Mouse (Mus musculus) thymus, adult 2 months (tissue): ENCODE results near the gene Meis1. TPM values are rescaled to one million over a fixed set of nuclear protein-coding genes. Genes with fewer than 3 reads are reported as not detected.

ENCODE experiments used
- DNase-seq: peaks from one replicate; pipeline ENCODE4 v3.0.0; 2021
- H3K27ac ChIP-seq: fragments of 200-500 bp; 2 replicates; pipeline ENCODE4 v1.5.1; 2012; ENCODE audit warnings: low read length, control low read depth; ENCODE audit not compliant: control insufficient read depth, insufficient read depth
- H3K27me3 ChIP-seq: fragments of 200-500 bp; 2 replicates; pipeline ENCODE4 v1.6.1; 2012; ENCODE audit warnings: mild to moderate bottlenecking, low read length, moderate library complexity, mixed read lengths; ENCODE audit not compliant: control insufficient read depth, insufficient read depth
- H3K36me3 ChIP-seq: fragments of 200-500 bp; 2 replicates; pipeline ENCODE4 v1.6.1; 2012; ENCODE audit warnings: mild to moderate bottlenecking, low read length, moderate library complexity; ENCODE audit not compliant: control insufficient read depth, insufficient read depth
- H3K4me1 ChIP-seq: fragments of 200-500 bp; replicated peaks from 2 replicates; pipeline ENCODE4 v1.6.1; 2012; ENCODE audit warnings: low read length; ENCODE audit not compliant: control insufficient read depth, insufficient read depth
- H3K4me3 ChIP-seq: fragments of 200-500 bp; 2 replicates; pipeline ENCODE4 v1.5.1; 2012; ENCODE audit warnings: mild to moderate bottlenecking, low read length, control low read depth, moderate library complexity; ENCODE audit not compliant: control insufficient read depth, insufficient read depth
- CTCF ChIP-seq: fragments of 200-500 bp; IDR thresholded peaks from 2 replicates; pipeline ENCODE4 v1.5.1; 2012; ENCODE audit warnings: mild to moderate bottlenecking, control low read depth, low read length, moderate library complexity, borderline replicate concordance; ENCODE audit not compliant: control insufficient read depth, poor library complexity, insufficient read depth; ENCODE audit errors: extremely low read depth
- POLR2A ChIP-seq: fragments of 200-500 bp; IDR thresholded peaks from 2 replicates; pipeline ENCODE4 v1.6.1; 2012; ENCODE audit warnings: mild to moderate bottlenecking, low read length, control low read depth, moderate library complexity; ENCODE audit not compliant: control insufficient read depth, poor library complexity, insufficient read depth; ENCODE audit errors: extremely low read depth
- WGBS: fragments of 180-500 bp; shearing (Covaris S2); methylation state at CpG from one replicate; pipeline ENCODE4 v1.1.7; 2018; 5-methylcytosine and 5-hydroxymethylcytosine counted together
- polyA plus RNA-seq: library from polyadenylated mRNA; depleted of rRNA; stranded (reverse); fragments of >200 nt; gene quantifications from 2 replicates; pipeline ENCODE4 v1.2.3, GENCODE M21; 2012

Meis1 gene
- polyA plus RNA-seq, 1 experiment, result 6.6 TPM

- H3K4me3 ChIP-seq, result no peak overlapping the region
- no peak for DNase-seq
- no peak overlapping the region for H3K27ac ChIP-seq
- TF ChIP-seq POLR2A (no peak), CTCF (no peak)
- peaks cover 10% of the 10 kb centered on the region; the same call in 1 of the 2 replicates for H3K27me3 ChIP-seq
- no peaks in the 10 kb centered on the region for H3K4me1 ChIP-seq
- H3K36me3 ChIP-seq, result no peaks in the 10 kb centered on the region
- 69% methylated on average over 9 of the region's 9 CpGs for WGBS
Observed at GRCm38 (mm10) chr11:19011108-19011805, 7.5 kb downstream of the Meis1 start.

DNA sequence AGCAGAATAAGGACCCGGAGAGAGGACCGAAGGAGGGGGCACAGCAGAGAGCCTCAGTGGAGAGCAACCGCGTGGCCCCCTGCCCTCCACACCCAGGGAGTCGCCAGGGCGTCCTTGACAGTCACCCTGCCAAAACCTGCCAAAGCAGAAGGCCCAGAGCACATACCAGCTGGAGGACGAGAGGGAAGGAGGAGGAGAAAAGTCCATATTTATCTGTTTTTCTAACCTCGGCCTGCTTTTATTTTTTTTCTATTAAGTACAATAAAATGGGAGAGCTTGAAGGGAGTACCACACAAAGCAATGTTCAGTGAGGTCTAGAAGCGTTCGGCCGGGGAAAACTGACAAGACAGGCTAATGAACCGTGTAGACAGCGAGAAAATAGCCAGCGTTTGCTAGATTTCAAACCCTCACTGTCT, 8.4 kb downstream of the Meis1 start:
- H3K27me3 ChIP-seq, result peaks cover 4% of the 10 kb centered on the region; the same call in 1 of the 2 replicates
- TF ChIP-seq POLR2A (no peak), CTCF (no peak)
- no peaks in the 10 kb centered on the region for H3K4me1 ChIP-seq
- H3K36me3 ChIP-seq, result no peaks in the 10 kb centered on the region
- WGBS, result 74% methylated on average over 14 of the region's 14 CpGs
- no peak overlapping the region for H3K27ac ChIP-seq
- no peak for DNase-seq
- H3K4me3 ChIP-seq, result no peak overlapping the region

DNA sequence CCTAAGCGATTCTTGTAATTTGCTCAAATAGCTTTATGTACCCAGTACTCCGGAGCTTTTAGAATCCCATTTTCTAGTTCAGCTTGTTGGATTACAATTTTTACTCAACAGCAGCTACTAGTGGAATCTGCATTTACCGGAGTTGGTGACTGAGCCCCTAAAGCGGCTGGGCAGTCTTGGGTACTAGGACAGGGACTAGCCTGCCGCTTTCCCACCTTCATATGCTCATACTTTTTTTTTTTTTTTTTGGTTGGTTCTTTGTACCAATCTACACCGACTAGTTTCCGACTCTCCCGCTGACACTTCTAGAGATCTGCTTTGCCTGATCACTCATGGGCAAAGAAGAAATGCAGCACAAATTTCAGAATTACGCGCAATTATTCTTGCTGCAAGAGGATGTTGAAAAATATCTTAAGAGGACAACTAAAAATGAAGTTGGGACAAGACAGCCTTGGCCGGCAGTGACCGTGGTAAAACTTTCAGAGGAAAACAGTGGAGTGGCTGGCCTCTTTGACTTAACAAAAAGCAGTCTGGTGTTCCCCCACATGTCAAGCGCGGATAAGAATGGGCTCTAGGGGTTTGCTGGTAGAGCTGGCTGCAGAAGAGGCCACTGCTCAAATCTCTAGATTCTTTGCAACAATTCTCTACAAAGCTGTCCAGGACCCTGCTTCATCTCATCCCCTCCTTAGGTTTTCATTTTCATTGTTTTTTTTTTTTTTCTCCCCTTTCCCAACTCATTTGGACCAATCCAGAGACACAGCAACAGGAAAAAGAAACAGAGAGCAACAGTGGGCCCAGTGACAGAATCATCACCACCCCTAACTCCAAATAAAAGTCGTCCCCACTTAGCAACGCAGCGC, 9.0 kb downstream of the Meis1 start:
- Histone ChIP-seq H3K36me3 (no peaks in the 10 kb centered on the region), H3K4me3 (no peak overlapping the region), H3K4me1 (no peaks in the 10 kb centered on the region), H3K27ac (no peak overlapping the region), H3K27me3 (peaks cover 4% of the 10 kb centered on the region; the same call in 1 of the 2 replicates)
- 80% methylated on average over 17 of the region's 17 CpGs for WGBS
- DNase-seq, result no peak
- TF ChIP-seq POLR2A (no peak), CTCF (no peak)

DNA sequence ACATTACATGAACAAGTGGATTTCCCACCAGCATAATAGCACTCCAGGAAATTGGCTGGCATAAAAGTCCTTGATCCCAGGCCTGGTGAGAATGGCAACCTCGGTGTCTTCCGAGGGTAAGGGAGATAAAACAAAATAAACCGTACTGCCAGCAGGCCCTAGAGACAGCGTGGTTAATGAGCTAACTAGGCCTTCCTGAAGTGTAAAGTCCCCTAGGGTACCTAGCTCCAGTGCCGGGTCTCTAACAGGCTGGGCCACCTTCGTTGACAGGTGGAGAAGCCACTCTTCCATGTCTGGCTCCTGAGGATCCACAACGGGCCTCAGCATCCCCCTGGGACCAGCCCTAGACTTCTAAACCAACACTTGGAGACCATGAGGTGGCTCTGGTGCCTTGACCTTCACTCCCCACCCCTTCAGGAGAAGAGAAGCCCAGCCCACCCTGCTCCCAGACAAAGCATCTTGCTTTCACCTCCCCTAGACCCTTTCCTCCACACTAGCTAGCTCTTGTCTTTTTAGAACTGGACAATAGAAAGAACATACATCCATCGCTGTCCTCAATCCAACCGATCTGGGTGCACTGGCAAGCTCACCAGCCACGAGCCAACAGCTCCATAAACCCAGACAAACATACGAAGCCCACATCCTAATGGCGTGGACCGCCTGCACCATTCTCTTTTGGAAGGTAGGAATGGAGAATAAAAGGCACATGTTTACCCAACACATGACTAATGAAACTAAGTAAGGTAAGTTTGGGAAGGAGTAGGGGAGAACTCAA, 10.0 kb downstream of the Meis1 start:
- 82% methylated on average over 13 of the region's 13 CpGs for WGBS
- Histone ChIP-seq H3K4me1 (no peaks in the 10 kb centered on the region), H3K27me3 (no peaks in the 10 kb centered on the region), H3K4me3 (no peak overlapping the region), H3K27ac (no peak overlapping the region), H3K36me3 (no peaks in the 10 kb centered on the region)
- DNase-seq, result no peak
- TF ChIP-seq CTCF (no peak), POLR2A (no peak)

DNA sequence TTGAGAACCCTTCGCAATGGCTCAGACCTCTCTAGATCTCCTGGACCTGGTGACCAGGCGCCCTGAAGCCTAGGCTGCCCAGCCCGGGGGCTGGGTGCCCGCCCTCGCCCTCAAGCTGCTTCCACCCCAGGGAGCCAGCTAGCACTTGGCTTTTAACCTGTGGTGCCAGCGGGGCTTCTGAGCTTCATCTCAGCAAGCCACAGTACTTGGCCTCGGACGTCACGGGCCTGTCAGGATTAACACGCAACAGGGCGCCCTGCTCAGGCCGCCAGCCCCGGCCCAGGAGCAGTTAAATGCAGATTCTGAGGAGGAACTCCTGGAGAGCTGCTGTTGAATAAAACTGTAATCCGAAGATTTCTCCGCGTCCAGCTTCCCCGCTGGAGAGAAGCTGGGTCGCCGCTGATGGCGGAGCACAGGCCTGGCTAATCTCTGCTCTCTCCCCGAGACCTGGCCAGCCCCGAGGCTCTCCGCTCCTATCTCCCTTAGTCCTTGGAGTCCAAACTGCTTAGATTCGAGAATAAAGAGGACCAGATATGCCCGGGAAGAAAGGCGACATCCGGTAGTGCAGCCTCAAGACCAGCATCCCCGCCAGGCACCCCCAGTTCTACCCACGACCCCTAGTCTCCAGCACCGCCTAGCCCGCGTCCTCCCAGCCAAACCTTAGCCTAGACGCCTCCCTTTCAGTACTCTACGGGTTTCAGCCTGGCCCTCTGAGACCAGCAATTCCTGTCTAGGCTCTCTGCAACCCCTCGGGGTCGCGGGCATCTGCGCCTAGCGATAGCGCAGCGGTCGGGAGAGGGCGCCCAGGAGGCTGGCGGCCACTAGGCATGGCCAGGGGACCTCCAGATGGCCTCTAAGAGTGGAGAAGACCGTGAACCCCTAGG, 11.0 kb downstream of the Meis1 start:
- WGBS, result 64% methylated on average over 45 of the region's 45 CpGs
- H3K27ac ChIP-seq, result no peak overlapping the region
- DNase-seq, result no peak

More for the DNA sequence above, 11.0 kb downstream of the Meis1 start:
- Histone ChIP-seq H3K4me1 (no peaks in the 10 kb centered on the region), H3K36me3 (no peaks in the 10 kb centered on the region), H3K27me3 (no peaks in the 10 kb centered on the region), H3K4me3 (no peak overlapping the region)
- no peak for TF ChIP-seq CTCF
- no peak for TF ChIP-seq POLR2A
